Mouse (Mus musculus) cerebellum, adult 9-10 months (tissue): ENCODE measurements around the gene Klf2.
A peak's percentile ranks its signal among the peaks of the same experiment; 100 is the strongest.

Experiments
- DNase-seq: peaks from one replicate; pipeline ENCODE4 v3.0.0; 2022

Klf2 gene

GRCm38 (mm10) chr8:72336273-72336672, 17.4 kb downstream of the Klf2 start:
- no peak for DNase-seq

GRCm38 (mm10) chr8:72337034-72337433, 18.2 kb downstream of the Klf2 start:
- DNase-seq, result no peak

- DNase-seq, result no peak
Observed at GRCm38 (mm10) chr8:72342556-72343300, 23.9 kb downstream of the Klf2 start.

GRCm38 (mm10) chr8:72343725-72344124, 24.9 kb downstream of the Klf2 start:
- no peak for DNase-seq

- DNase-seq, result no peak
Observed at GRCm38 (mm10) chr8:72347553-72347952, 28.7 kb downstream of the Klf2 start.

GRCm38 (mm10) chr8:72348114-72348513, 29.3 kb downstream of the Klf2 start:
- DNase-seq, result no peak

- no peak for DNase-seq
Observed at GRCm38 (mm10) chr8:72348956-72349355, 30.1 kb downstream of the Klf2 start.

GRCm38 (mm10) chr8:72349838-72350237, 31.0 kb downstream of the Klf2 start:
- DNase-seq, result no peak

GRCm38 (mm10) chr8:72350727-72351126, 31.9 kb downstream of the Klf2 start:
- DNase-seq, result no peak

- DNase-seq, result no peak
Observed at GRCm38 (mm10) chr8:72351405-72352005, 32.7 kb downstream of the Klf2 start.

- DNase-seq, result no peak
Observed at GRCm38 (mm10) chr8:72352951-72353699, 34.3 kb downstream of the Klf2 start.

GRCm38 (mm10) chr8:72353700-72354045, 34.8 kb downstream of the Klf2 start:
- DNase-seq, result no peak

- DNase-seq, result no peak
Observed at GRCm38 (mm10) chr8:72354272-72354671, 35.4 kb downstream of the Klf2 start.

- DNase-seq, result no peak
Observed at GRCm38 (mm10) chr8:72356593-72356992, 37.8 kb downstream of the Klf2 start.

- no peak for DNase-seq
Observed at GRCm38 (mm10) chr8:72360162-72360561, 41.3 kb downstream of the Klf2 start.

GRCm38 (mm10) chr8:72362754-72363153, 43.9 kb downstream of the Klf2 start:
- DNase-seq, result no peak

- no peak for DNase-seq
Observed at GRCm38 (mm10) chr8:72363457-72363856, 44.6 kb downstream of the Klf2 start.

- DNase-seq, result no peak
Observed at GRCm38 (mm10) chr8:72365016-72365415, 46.2 kb downstream of the Klf2 start.

GRCm38 (mm10) chr8:72365826-72366225, 47.0 kb downstream of the Klf2 start:
- peak; percentile 60 for DNase-seq

- DNase-seq, result no peak
Observed at GRCm38 (mm10) chr8:72366435-72366834, 47.6 kb downstream of the Klf2 start.
